Mouse (Mus musculus) T-cell, adult 2 months (primary cell): ENCODE results near the gene Abcc4.
A peak's percentile ranks its signal among the peaks of the same experiment; 100 is the strongest.

Experiments used
- DNase-seq: peaks from one replicate; pipeline ENCODE4 v3.0.0; 2022; ENCODE audit warnings: low spot score

Abcc4 gene

DNA sequence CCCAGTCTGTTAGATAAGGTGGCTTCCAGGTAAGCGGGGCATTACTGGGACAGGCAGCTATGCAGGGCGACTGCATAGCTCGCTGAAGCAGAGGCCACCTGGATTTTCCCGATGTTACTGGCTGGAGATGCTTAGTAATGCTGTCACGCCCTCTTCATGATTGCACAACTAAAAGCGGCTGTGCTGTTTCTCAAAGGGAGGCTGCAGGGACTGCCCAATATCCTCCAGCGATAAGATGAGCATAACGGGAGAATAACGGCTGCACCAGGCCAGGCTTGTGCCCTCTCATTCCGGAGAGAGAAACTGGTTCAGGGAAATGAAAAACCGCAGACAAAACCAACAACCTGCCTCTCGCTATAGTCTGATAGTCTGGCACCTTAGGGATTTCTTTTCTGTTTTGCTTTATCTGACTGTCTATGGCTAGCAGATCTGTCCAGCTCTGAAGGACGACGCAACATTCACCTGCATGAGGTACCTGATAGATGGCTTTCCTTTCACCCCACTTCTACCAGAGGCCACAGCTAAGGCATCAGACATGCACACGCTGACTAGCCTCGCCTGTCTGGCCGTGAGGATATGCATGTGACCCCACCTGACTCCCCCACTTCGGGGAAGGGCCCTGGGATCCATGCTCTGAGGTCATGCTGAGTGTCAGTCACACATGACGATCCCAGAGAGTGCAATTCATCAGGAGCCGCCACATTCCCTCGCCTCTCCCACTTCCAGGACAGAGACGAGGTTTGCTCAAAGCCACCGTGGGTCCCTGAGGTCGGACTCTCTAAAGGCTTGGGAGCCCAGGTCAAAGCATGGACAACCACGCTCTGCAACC lies 67.4 kb downstream of the Abcc4 start:
- no peak for DNase-seq

DNA sequence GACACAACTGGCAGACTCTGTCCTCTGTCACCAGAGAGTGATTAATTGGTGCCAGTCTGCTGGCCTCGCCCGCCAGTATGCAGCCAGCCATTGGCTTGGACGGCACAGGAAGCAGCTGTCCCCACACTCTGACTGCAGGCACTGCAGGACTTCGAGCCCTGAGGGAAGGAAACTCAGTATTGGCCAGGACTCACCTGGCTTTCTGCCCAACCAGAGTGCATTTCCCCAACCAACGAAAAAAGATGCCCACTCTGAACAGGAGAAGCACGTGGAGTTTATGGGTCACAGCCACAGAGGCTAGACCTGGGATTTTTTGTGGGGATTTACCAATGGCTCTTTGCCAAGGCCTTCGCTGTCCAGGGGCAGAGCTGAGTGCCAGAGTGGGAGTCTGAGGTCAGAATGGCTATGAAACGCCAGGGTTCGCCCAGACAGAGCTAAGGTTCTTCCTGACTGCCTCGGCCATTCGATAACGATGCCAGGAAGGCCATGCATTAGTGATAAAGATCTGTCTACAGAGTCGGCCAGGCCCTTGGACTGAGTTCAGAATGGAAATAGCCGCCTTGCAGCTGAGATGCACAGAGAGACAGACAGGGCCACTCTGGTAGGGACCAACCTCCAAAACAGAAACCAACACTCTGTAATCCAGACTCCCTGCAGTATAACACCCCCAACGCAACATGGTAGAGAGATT lies 70.4 kb downstream of the Abcc4 start:
- DNase-seq, result no peak

DNA sequence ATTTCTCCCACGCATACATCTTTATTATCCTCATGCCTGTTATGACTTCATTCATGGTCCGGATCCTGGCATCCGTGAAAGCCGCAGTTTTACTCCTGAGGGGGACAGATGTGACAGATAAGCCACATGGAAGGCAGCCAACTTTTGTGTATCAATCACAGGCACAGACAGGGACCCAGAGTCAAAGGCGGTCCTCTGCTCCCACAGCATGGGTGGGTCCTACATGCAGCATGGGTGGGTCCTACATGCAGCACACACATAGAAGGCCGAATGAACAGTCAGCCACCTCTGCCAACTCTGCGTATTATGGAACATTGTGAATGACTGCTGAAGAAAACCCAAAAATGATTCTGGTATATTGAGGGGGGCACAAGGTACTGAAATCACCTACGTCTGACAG lies 76.4 kb downstream of the Abcc4 start:
- DNase-seq, result no peak

DNA sequence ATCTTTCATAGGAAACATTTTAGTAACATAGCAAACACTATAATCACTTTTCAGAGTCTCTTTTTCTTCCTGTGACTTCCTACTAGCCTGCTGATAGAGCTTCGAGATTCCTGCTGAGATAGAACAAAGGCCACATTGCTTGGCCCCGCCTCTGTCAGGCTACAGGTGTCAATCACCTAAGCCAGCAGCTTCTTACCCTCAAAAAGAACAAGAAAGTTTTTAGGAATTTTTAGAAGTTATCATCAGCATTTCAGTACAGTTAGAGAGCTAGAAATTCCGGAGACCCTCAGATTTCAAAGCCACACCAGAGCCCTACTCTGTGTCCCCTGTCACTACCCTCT lies 84.6 kb downstream of the Abcc4 start:
- no peak for DNase-seq

DNA sequence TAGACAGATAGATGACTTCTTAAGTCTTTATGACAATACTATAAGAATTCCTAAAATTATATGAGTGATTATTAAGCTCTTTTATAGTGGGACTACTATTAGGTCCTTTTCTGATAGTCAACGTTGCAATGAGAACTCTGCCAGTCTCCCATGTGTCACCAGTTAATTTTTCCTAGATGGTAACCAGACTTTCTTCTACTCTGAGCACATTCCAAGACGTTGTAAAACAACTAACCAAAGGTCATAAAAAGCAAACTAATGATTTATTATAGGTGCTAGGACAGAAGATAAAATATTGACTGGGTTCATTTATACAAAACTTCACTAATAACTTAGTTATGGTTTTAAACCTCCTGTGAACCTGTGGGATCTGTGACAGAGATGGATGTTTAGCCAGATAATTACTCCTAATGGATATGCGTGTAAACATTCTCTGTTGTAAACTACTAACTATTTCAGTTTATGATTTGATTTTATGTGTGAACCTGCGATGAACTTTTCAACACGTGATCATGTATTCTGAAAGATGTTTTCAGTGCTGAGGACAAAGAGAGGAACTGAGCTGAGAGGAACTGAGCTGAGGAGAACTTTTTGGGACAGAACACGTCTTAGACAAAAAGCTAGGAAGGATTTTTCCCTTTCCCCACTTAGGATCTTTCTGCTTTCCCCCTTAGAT lies 85.1 kb downstream of the Abcc4 start:
- DNase-seq, result no peak

DNA sequence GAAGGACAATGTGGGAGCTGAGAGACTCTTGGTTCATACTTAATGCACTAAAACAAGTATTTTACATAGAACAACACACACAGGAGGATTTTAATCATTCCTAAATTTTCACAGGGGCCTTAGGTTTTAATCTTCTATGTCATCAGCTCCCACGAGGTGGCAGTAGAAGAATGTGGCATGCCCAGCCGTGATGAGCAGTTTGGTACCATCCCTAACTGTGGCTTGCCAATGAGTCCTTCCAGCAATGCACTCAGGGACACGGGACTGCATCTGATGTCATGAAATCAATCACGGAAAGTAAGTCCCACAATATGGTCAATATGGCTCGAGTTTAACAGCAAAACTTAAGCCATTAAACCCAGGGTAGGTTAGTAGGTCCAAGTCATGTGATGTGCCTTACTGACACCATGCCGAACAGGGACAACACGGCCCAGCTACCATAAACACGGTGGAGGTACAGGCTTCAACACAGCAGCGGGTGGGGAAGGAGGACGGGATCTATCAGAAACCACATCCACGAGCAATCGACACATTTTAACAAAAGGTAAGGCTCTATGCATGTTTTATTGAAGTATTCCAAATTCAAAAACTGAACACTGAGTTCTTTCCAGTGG lies 89.2 kb downstream of the Abcc4 start:
- peak; percentile 16 for DNase-seq

DNA sequence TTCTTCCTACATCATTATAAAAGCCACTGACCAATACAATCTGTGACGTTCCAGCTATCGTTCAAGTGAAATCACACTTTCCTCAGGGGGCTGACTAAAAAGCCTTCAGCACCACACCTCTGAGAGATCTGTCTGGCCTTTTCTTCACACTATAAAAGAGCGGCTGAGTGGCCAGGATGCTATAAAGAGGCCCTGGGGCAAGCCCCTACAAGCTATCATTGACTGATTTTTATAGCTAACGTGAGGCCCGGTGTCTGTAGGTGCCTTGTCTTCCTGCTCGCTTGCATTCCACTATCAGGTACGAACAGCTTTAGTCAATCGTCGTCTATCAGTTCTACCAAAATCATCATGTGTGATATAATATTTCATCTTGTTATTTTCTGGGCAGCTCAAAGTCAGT lies 92.3 kb downstream of the Abcc4 start:
- no peak for DNase-seq

DNA sequence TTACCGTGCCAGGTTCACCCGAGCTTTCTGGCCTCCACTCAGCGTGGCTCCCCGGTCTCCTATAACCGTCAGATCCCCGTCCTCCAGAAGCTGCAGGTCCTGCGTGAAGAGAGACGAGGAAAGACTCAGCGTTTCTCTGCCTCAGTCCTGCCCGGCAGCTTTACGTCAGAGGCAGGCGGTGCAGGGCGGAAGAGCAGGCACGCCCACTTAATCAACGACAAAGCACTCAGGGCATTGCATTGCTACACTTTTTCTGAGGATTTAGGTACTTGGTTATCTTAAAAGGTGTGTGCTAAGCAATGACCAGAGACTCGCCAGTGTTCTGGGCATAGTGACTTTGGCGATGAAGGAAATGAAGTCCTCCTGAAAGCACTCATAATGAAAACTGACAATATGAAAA lies 94.3 kb downstream of the Abcc4 start:
- no peak for DNase-seq

DNA sequence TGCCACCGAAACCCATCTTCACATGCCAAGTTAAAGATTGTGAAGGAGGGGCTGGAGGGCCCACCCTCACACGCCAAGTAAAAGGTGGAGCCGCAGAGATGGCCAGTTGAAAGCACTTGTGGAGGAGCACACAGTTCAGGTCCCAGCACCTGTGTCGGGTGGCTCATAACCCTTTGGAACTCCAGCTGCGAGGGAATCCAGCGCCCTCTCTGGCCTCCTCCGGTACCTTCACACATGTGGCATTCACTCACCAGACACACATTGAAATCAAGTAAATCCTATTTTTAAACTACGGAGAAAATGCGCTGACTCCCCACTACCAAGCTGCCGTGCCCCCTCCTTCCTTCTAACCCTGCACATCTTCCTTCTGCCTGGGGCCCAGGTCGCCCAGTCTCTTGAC lies 95.2 kb downstream of the Abcc4 start:
- no peak for DNase-seq

DNA sequence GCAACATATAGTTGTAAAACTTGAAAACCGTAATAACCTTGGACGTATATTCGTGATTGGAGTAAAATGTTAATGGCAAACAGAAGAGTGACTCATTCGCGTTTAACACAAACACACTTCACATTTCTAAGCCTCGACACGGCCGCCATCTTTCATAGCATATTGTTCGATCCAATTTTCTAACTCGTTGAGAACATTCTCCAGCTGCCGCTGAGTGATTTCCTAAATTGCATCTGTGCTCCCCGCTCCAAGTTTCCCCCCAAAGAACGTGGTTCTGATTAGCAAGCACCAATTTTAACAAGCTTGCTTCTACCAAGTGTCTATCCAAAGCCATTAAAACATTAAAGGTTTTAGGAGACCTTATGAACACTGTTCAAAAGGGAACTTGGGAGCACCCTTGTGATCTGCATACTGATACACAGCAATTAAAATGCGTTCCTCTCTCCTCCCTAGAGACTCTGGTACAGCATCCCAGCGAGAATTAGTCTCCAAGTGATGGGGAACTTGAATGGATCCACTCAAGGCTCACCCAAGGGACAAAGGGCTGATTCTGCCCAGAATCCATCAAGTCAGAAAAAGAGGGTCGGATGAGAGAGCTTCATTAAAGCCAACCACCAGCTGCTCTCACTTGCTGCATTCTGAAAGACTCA lies 97.1 kb downstream of the Abcc4 start:
- DNase-seq, result no peak

DNA sequence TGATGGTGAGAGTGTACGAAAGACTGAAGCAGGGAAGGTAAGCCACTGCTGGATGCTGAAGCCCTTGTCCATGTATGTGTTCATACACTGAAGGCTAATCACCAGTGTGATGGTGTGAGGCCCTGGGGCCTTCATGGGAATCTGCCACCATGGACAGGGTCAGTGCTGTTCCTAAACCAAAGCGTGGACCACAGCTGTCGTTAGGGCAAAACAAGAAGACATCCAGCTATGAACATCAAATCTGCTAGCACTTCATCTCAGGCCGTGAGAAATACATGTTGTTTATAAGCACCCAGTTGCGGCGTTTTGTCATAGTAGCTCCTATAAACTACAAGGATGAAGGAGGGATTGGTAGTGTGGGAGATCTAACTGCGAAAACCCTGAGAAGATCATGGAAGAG lies 97.7 kb downstream of the Abcc4 start:
- no peak for DNase-seq

DNA sequence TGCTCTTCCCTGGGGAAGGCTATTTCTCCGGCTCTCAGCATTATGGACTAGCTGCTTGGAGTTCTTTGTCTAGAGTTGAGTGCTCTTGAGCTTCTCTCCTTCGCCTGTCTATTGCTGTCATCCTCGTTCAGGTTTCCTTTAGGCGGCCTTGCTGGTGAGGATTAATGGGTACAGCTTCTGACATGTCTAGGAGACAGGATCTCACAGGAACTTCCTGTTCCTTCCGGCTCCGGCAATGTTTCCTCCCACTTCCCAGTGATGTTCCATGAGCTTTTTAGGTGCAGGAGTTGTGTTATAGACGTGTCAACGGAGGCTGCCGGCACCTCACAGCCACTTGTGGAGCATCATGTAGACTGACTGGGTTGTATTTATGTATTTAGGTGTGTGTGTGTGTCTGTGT lies 99.5 kb downstream of the Abcc4 start:
- no peak for DNase-seq

DNA sequence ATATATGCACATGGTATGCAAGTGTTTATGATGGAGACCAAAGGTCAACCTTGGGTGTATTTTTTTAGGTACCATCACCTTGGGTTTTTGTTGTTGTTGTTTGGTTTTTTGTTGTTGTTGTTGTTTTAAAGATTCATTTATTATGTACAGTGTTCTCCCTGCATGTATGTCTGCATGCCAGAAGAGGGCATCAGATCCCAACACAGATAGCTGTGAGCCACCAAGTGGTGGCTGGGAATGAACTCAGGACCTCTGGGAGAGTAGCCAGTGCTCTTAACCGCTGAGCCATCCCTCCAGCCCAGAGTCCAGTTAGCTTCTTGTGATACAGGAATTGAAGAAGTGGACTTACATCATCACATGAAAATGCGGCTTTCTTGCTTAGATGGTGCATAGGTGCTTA lies 101.1 kb downstream of the Abcc4 start:
- DNase-seq, result no peak

DNA sequence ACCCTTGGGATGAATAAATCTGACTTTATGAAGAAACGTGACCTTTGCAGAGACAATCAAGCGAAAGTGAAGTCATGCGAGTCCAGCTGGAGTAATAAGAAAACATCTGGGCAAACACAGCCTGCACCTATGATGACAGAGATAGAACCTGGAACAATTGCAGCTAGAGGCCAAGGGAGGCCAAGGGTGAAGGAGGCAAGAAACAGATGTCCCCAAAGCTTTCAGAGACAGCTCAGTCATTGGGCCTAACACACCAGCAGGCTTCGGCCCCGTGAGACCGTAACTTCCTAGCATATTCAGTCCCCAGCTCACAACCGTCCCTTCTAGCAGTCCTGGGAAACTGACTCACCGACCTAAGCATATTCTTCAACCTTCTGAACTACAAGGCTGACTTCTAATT lies 104.0 kb downstream of the Abcc4 start:
- no peak for DNase-seq

DNA sequence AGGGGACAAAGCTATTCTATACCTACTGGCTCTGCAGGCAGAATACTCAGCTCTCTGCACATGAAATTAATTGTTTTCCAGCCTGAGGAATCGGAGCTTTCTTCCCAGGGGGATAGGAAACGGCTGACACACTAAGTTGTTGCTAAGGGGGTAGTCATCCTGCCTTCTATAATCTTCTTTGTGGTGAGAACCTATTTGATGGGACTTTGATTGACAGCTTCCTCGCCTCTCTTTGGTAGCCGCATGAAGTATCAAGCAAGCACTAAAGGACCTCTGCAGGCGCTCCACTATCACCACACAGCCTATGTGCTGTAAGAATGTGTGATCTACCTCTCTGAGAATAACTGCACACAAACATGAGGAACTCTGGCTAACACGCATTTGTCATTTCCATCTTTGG lies 105.3 kb downstream of the Abcc4 start:
- DNase-seq, result no peak

DNA sequence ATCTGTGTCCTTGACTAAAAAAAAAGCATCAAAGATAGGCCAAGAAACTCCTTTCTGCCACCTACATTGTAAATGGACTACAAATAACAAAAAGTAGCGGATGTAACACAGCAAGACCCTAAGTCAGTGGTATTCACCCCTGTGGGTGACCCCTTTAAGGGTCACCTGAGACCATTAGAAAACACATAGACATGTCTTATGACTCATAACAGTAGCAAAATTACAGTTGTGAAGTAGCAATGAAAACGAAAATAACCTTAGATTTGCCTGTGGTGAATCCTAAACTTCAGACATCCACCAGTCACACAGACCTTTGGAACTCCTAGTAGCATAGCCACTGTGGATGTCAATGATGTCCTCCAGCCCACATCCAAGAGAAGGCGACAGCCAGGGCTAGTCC lies 107.3 kb downstream of the Abcc4 start:
- DNase-seq, result no peak

DNA sequence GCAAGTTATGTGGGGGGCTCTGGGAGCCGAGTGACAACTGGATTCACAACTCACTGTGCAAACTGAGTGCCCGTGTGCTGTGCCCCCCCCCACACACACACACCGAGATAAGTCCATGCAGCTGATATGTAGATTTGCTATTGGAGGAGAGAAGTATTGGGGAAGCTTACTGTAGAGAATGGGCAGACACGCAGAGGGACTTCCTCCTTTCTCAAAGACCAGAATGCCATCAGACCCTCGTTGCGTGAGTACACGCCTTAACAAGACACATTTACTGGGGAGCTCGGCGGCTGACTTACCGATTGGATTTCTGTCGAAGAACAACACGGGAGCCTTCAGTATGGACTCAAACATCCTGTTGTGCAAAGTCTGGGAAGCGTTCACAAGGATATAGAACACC lies 111.6 kb downstream of the Abcc4 start:
- no peak for DNase-seq

DNA sequence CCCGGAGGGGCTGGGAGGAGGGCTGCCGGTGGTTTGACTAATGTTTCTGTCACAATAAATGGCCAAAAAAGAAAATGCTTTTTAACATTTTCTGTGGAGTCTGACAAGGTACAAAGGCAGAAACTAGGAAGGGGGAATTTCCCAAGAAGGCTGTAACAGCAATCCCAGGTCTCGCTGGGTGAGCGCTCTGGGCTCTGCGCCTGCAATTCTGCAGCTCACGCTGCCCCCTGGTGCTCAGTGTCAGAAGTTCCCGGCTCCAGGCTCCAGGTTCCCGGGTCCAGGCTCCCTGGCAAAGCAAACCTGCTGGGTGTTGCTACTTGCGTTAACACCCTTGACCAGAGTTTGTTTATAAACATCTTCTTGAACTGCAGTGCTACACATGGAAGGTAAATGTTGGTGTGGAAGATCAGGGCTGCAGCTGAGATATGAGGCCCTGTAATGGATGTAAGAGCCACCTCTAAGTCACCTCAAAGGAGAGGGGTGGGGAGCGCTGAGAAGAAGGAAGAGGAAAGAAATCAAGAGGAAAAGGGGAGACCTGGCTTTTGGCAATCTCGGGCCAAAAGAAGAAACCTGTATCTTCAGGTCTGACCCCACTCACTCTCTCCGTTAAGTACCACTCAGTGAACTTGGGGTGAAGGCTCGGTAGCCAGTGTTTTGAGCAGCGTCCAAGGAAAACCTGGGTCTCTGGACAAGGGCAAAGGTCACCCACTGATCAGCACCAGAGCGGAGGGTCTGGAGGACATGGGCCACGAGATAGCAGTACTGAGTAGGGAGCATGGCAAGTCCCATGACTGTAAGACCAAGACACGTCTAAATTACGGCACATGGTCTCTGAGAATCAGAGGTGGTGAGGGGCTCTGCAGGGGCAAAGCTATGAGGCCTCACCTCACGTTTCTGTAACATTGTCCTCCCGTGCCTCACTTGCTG lies 114.3 kb downstream of the Abcc4 start:
- DNase-seq, result no peak

DNA sequence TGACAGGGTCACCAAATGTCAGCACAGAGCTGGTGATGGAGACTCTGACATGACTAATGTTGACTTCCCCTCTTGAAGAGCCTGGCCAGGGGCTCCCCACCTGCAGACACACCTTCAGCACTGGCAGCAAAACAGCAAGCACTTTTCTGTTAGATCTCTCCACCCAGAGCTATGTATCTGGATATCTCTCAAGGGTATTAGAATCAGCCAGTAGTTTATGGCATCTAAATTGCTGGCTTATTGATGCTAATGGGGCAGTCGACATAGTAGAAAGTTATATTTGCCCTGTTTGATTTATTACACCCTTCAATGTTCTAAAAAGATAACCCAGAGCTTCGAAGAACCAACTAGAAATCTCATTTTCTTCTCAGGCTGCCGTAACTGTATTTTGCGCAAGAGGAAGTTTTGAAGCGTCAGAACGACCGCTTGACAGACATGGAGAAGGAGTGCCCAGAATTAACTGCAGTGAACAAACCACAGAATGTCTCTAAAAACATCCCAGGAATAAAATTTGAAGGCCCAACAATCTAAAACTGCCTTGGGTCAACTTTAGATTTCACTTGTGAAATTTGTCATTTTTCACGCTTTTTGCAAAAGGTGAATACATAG lies 123.6 kb downstream of the Abcc4 start:
- no peak for DNase-seq

DNA sequence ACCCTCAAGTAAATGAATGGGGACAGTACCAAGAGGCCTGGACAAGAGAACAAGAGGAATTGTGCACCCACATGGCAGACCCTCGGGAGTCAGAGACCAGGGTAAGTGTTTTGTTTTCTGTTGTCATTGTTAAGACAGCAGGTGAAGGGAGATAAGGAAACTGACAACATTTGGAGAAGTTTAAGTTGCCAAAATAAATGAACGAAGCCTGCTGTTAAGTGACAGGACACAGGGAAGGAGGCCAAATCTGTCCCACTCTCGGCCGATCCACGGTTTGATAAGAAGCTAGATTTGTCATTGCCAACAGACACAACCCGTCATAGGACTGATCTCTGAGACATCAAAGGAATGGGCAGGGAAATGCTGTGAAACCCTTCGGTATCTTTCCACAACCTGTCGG lies 124.3 kb downstream of the Abcc4 start:
- no peak for DNase-seq
